Mouse (Mus musculus): Measurements from ENCODE around the gene Cygb. TPM values are rescaled to one million over a fixed set of nuclear protein-coding genes. Genes with fewer than 3 reads are reported as not detected.

The Cygb gene
- 10 to 100 TPM; 33.0 to 42.3 TPM for total RNA-seq (2021)
- long read RNA-seq, transcript Cygb-201 (4 exons, 2,331 nt) = major isoform, 25 of 35 reads
- long read RNA-seq, partial matches to known transcripts = 2 of 35 reads
- long read RNA-seq, other reads (novel, unspliced or antisense) = 8 of 35 reads

DNA sequence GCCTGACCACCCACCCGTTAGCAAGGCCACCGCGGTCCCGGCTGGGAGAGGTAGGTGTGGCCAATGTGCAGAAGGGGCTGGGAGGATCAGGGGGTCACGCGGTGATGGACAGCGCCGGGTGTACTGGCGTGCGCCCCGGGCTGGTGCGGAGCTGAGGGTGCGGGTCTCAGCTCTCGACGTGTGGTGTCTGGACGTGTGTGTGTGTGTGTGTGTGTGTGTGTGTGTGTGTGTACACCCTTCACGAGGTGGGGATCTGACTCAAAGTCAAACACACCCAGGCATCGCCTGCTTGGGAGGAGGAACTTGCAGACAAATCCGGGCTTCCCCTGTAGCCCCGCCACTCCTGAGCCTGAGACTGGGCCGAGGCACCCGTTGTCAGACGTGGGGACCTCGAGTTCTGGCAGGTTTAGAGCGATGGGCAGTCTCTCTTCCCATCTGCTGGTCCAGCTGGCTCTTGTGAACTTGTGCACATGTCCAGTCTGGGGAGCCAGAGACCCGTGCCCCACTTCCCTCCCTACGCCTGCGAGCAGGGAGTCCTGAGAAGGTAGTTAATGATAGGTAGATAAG is at the start of gene Cygb:
Gene Cygb, minus strand, starts transcription at position 59 of the 567 bp plus-strand sequence.
- DNase-seq (ENCODE audit: low spot score in 2 of 2) = peak in 1 of 2 experiments; percentile 40

DNA sequence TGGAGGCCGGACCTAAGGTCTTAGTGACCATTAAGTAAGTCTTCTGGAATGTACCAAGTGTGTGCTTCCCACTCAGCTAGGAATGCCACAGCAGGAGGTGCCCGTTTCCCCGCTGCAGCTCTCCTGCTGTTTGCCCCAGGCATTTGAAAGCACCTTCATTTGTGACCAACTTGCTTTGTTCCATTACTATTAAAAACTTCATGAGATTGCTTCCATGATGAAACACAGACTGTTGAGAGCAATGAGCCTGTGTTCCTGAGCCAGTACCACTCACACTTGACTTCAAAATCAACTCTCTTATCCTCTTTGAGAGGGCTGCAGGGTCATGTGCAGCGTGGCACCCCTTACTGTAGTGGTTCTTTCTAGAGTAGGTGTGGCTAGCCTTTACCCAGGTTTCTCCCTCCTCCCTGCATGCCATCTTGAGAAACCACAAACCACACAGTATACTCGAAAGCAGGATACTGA is 47.3 kb upstream of the Cygb start:
- DNase-seq (ENCODE audit: low spot score in 2 of 2) = no peak

DNA sequence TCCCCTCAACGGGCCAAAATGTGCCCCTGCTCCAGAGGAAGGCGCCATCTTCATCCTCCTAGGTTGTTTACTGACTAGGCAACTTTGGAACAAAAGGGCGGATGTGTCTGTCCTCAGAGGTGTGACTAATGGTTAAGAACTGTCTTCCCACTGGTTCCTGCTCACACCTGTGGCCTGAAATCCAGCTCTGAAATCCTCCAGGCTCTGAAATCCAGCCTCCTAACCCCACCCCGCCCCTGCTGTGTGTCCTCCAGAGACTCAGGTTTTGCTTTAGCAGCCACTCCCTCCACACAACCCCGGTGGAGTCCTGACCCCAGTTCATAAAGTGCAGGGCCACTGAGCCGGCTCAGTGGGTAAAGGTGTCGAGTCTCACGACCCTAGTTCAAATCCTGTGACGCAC is 43.4 kb upstream of the Cygb start:
- no peak for DNase-seq (ENCODE audit: low spot score in 2 of 2)

DNA sequence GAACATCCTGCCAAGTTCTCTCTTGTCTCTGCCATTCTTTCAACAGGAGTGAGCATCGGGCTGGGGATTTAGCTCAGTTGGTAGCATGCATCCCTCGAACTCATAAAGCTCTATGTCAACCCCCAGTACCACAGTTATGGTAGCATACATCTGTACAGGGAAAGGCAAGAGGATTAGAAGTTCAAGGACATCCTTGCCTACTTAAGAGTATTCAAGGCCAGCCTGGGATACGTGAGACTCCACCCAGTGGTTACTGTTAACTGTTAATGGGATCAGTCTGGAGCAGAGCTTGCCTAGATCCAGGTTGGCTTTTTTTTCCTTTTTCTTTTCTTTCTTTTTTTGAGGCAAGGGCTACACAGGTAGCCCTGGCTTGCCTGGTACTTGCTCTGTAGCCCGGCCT is 42.3 kb upstream of the Cygb start:
- DNase-seq (ENCODE audit: low spot score in 2 of 2) = no peak

- no peak for DNase-seq (ENCODE audit: low spot score in 2 of 2)
These were observed 41.2 kb upstream of the Cygb start for GRCm38 (mm10) chr11:116695194-116695880.

- DNase-seq (ENCODE audit: low spot score in 2 of 2) = peak in 1 of 2 experiments; percentile 20
These were observed 40.4 kb upstream of the Cygb start for GRCm38 (mm10) chr11:116694250-116695193.

- no peak for DNase-seq (ENCODE audit: low spot score in 2 of 2)
These were observed 39.8 kb upstream of the Cygb start for GRCm38 (mm10) chr11:116693899-116694249.

DNA sequence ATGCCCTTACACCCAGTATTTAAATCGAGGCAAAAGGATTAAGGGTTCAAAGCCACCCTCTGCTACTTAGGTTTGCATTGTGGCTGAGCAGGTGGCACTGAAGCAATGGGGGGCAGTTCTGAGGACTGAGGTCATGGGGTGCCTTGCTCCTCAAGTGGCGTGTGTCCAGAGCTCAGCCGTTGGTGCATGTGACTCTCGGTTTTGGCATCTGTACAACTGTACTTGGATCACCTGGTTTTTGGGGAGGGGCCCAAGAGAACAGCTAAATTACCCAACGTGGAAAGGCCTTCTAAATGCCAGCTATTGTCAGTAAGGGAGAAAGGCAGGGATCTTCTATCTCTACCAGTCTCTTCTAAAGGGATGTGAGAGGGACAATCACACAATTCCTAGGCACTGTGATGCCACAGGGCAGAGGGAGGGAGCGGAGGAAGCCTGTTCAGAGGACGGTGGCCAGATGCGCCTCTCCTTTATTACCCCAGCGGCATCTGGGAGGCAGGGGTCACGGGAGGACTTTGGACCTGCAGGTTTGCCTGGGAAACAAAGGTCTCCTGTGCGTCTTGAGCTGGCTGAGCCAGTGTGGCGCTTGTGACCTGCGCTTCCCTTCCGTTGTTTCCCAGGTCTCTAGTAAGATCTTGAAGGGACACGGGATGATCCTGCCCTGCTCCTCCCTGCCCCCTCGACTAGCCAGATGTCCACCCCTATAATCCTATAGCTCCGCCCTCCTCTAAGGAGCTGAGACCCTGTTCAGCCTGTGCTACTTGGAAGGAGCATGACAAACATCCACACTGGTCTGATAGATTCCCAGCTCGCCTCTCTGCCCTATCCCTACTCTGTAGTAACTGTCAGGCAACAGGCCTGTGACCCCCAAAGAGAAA is 36.8 kb upstream of the Cygb start:
- DNase-seq (ENCODE audit: low spot score in 2 of 2) = no peak

- DNase-seq (ENCODE audit: low spot score in 2 of 2) = no peak
These were observed 35.5 kb upstream of the Cygb start for GRCm38 (mm10) chr11:116689622-116690021.

DNA sequence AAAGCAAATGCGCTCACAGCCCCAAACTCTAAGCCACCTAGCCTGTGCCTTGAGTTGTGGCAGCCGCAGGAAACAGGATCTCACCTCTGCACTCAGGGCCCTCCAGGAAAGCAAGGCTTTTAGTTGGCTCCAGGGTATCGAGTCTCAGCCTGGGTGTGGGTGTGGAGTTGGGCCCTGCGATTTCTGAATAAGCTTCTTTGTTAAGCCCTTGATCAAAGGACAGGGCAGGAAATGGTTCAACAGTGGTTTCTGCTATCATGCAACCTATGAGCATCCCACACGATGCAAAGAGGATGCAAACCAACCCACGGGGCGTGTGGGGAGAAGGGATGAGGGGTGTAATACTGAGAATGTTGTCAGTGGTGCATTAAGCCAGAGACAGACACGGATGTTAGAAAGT is 33.8 kb upstream of the Cygb start:
- no peak for DNase-seq (ENCODE audit: low spot score in 2 of 2)

DNA sequence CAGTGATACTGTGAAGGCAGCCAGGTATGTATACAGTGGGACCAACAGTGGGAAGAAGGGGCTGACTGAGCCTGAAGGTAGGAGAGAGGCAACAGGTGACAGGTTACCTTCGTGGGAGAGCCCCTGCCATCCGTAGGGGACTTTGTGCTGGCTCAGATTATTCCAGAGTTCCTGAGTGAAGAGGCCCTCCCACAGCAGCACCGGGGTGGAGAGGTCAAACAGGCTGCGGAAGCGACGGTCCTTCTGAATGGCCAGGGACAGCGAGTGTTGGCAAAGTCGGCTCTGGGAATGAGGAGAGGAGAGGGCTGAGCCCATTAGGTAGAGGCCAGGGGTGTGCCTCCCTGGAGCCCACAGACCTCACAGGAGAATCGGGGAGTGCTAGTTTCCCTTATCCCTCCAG is 31.6 kb upstream of the Cygb start:
- no peak for DNase-seq (ENCODE audit: low spot score in 2 of 2)

DNA sequence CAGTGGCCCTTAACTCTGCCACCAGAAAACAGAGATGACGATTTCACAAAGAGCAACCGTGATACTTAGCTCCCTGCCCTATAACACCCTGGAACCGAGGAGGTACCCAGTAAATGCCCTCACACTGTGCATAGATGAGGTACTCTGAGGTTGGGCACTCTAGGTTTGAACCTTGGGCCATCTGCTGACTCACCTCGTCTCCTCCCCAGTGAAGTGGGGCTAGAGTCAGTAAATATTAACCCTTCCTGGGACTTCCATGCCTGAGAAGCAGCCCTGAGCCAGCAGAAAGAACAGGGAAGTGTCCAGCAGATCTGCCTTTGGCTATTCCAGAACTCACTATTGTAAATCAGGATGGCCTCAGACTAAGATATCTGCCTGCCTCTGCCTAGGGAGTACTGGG is 29.7 kb upstream of the Cygb start:
- DNase-seq (ENCODE audit: low spot score in 2 of 2) = no peak

DNA sequence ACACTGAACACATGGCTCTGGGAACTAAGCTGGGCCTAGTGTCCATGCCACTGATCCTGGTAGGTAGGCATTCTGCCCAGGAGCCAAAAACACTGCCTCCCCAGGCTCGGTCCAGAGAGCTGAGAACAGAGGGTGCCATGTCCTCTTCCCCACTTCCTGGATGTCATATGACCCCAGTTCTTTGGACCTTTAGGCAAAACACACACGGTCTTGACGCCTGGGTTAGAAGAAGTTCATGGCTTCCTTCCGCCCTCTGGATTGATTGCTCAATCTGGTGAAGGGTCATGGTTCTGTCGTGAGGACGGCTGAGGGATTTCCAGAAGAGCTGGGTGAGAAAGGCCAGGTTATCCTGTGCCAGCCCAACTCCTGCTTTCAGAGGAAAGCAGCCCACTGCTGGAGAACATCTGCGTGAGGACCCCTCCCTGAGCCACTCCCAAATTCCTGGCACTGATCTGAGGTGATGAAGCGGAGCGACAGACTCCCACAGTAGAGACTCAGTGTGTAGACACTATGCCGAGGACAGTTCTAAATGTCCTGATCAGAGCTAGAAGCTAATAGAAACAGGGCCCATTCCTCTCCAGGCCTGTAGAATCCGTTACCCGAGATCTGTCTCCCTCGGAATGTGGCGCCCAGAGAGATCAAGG is 28.5 kb upstream of the Cygb start:
- no peak for DNase-seq (ENCODE audit: low spot score in 2 of 2)

DNA sequence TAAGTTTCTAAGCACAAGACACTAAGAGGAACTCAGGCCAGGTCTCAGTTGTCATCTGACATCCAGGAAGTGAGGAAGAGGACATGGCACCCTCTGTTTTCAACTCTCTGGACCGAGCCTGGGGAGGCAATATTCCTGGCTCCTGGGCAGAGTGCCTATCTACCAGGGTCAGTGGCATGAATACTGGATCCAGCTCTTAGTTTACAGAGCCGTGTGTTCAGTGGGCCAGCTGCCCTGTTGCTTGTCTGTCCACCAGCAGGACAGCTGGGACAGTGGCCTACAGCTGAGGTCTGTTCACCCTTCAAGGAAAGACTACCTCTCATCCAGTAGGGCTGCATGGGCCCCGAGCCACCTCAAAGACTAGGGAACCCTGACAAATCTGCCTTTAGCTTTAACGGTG is 27.0 kb upstream of the Cygb start:
- no peak for DNase-seq (ENCODE audit: low spot score in 2 of 2)

GRCm38 (mm10) chr11:116680321-116681091 is 26.4 kb upstream of the Cygb start:
- no peak for DNase-seq (ENCODE audit: low spot score in 2 of 2)

GRCm38 (mm10) chr11:116679148-116679547 is 25.0 kb upstream of the Cygb start:
- no peak for DNase-seq (ENCODE audit: low spot score in 2 of 2)

- no peak for DNase-seq (ENCODE audit: low spot score in 2 of 2)
These were observed 23.8 kb upstream of the Cygb start for GRCm38 (mm10) chr11:116677711-116678441.

DNA sequence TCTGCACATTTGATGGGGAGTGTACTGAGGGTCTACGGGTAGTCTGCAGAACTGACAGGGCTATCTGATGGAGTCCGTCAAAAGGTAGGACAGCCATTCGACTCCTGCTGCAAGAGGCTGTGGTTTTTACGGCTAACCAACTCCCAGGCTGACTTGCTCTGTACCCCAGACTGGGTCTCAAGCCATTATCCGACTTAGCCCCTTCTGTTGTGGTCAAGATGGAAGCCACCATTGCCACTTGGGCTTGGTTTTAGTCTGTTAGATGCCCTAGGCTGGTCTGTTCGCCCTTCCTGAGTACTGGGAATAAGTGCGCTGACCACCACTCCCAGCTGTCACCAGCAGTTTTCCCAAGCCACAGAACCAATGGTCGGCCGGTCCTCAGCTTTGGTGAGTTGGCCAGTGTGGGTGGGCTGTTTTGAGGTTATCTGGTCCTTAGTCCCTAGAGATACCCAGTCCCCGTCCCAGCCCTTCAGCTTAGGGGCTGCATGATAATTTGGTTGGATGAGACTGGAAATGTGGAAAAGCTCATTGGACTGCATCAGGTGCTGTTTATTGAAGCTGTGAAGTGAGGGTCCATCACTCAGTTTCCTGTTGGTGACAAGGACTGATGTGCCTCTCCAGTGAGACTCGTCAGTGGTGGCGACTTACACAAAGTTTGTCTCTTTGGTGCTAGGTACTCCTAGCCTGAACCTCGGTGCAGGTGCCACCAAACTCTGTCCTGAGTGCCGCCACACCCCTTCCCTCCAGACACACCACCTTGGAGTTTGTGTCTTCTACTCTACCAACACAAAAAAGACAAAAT is 22.3 kb upstream of the Cygb start:
- no peak for DNase-seq (ENCODE audit: low spot score in 2 of 2)

Measured in layer of hippocampus, postnatal 10 days (tissue).